ENCODE assay signal across 8 mouse cellular contexts in genomic region chr6:125046691-125047090, GRCm38 (mm10). TPM values are rescaled to one million over a fixed set of nuclear protein-coding genes. Genes with fewer than 3 reads are reported as not detected.
DNase-seq lines count a peak whose midpoint lies in the region; ATAC-seq lines count a peak whose summit lies in the region.

No protein-coding gene starts in this region.

- H3K4me1 ChIP-seq in hindbrain, embryonic 14.5 days (replicated peaks; ENCODE audit: control insufficient read depth, insufficient read depth, low read length): no peaks in the 10 kb centered on the region

- no peak overlapping the region for H3K9ac ChIP-seq in hindbrain, embryonic 14.5 days

- ATAC-seq in hindbrain, embryonic 14.5 days (ENCODE audit: low FRiP score): peak; percentile 40

- H3K27me3 ChIP-seq in hindbrain, embryonic 14.5 days (ENCODE audit: control insufficient read depth, insufficient read depth, low read length): no peaks in the 10 kb centered on the region

- no peaks in the 10 kb centered on the region for H3K9me3 ChIP-seq in hindbrain, embryonic 14.5 days (ENCODE audit: control insufficient read depth, low read length)

- peaks cover 81% of the 10 kb centered on the region for H3K36me3 ChIP-seq in hindbrain, embryonic 14.5 days (replicated peaks; ENCODE audit: control insufficient read depth, insufficient read depth)

- no peak overlapping the region for H3K4me3 ChIP-seq in hindbrain, embryonic 14.5 days (replicated peaks; ENCODE audit: low read length)

- H3K27ac ChIP-seq in hindbrain, embryonic 14.5 days: no peak overlapping the region

- no peak overlapping the region for H3K4me2 ChIP-seq in hindbrain, embryonic 14.5 days (replicated peaks)

- 35% methylated on average over 5 of the region's 5 CpGs for WGBS in hindbrain, embryonic 14.5 days

- DNase-seq in NIH3T3 (ENCODE audit: low read depth): peak; percentile 92
- DNase-seq in cerebellum, adult 18-20 months: peak; percentile 83 to 91
- DNase-seq in forelimb bud, embryonic 11.5 days (ENCODE audit: low read depth, low spot score): peak; percentile 82
- DNase-seq in hindbrain, embryonic 14.5 days (ENCODE audit: low spot score): peak; percentile 84
- peak; percentile 84 to 89 for DNase-seq in layer of hippocampus, postnatal 10 days (ENCODE audit: low spot score in 2 of 2)
- peak; percentile 86 for DNase-seq in lung, postnatal 14 days
- DNase-seq in retina, embryonic 14.5 days (ENCODE audit: low spot score): peak; percentile 90
- peak; percentile 83 for DNase-seq in urinary bladder, postnatal 14 days (ENCODE audit: low spot score)

RNA-seq across cellular contexts. Expression of gene Acrbp, which starts 2.8 kb away (rescaled TPM):
- polyA plus RNA-seq in hindbrain, embryonic 14.5 days (2014; fragmentation: Nextera tagmentation; extraction: Ambion mirVana): 17.1 and 18.7 TPM in 2 replicates
- total RNA-seq in layer of hippocampus, postnatal 10 days (2021): 1 to 10 TPM; 7.0 to 9.2 TPM

RNA-seq across cellular contexts. Expression of gene Ing4, which starts 7.1 kb away (rescaled TPM):
- polyA plus RNA-seq in hindbrain, embryonic 14.5 days (2014; fragmentation: Nextera tagmentation; extraction: Ambion mirVana): 112 and 113 TPM in 2 replicates
- 10 to 100 TPM; 57.4 to 62.4 TPM for total RNA-seq in layer of hippocampus, postnatal 10 days (2021)

RNA-seq across cellular contexts. Expression of gene Lpar5, which starts 21.0 kb away (rescaled TPM):
- polyA plus RNA-seq in hindbrain, embryonic 14.5 days (2014; fragmentation: Nextera tagmentation; extraction: Ambion mirVana): 0.50 and 0.51 TPM in 2 replicates
- 1 to 10 TPM; 1.1 to 1.4 TPM for total RNA-seq in layer of hippocampus, postnatal 10 days (2021)

RNA-seq across cellular contexts. Expression of gene Zfp384, which starts 37.7 kb away (rescaled TPM):
- polyA plus RNA-seq in hindbrain, embryonic 14.5 days (2014; fragmentation: Nextera tagmentation; extraction: Ambion mirVana): 12.0 and 14.6 TPM in 2 replicates
- 10 to 100 TPM; 44.4 to 45.2 TPM for total RNA-seq in layer of hippocampus, postnatal 10 days (2021)

RNA-seq across cellular contexts. Expression of gene Chd4, which starts 49.1 kb away (rescaled TPM):
- 68.5 and 78.0 TPM in 2 replicates for polyA plus RNA-seq in hindbrain, embryonic 14.5 days (2014; fragmentation: Nextera tagmentation; extraction: Ambion mirVana)
- total RNA-seq in layer of hippocampus, postnatal 10 days (2021): 100 to 1,000 TPM; 176 to 195 TPM
